Mouse (Mus musculus): ENCODE data around the gene Magi1.

DNA sequence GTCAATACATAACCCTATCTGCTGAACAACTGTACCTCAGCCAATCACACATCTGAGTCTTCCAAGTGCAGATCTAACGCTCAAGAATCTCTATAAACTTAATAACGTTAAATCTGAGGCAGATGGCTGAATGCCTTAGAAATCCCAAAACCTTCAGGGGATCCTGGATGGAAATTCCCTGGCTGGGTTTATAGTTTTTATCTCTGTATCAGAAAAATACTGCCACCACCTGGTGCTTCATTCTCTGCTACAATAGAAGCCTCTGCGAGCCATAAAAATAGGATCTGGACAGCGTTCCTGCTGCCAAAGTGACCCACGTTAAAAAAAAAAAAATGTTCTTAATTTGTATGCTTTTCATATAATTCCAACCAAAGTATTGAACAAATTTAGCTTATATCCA lies 162.2 kb downstream of the Magi1 start:
- TF ChIP-seq POLR2A (IDR thresholded peaks at IDR 0.05; ENCODE audit: borderline replicate concordance, insufficient read depth, low read length), result no peak
- TF ChIP-seq CTCF (IDR thresholded peaks at IDR 0.05; ENCODE audit: borderline replicate concordance, insufficient read depth, low read depth, low read length), result no peak

Data from cerebellum, adult 2 months (tissue).